Mouse (Mus musculus) hindbrain, embryonic 16.5 days (tissue): ENCODE data around the gene Dnah11. TPM values are rescaled to one million over a fixed set of nuclear protein-coding genes. Genes with fewer than 3 reads are reported as not detected.

ENCODE experiments used
- ATAC-seq: fragments of 200-750 bp; cut with Nextera tagmentation; 2 replicates; pipeline ENCODE4 v1.8.0; 2017; ENCODE audit warnings: moderate TSS enrichment, moderate library complexity
- H3K27ac ChIP-seq: fragments of 300-500 bp; sonication (generic); 2 replicates; pipeline ENCODE4 v1.5.1; 2014; ENCODE audit warnings: low read depth, mild to moderate bottlenecking, control low read depth, low read length, moderate library complexity
- H3K27me3 ChIP-seq: fragments of 300-500 bp; sonication (generic); replicated peaks from 2 replicates; pipeline ENCODE4 v1.6.1; 2014; ENCODE audit warnings: low read length; ENCODE audit not compliant: control insufficient read depth, insufficient read depth
- H3K36me3 ChIP-seq: fragments of 300-500 bp; sonication (generic); 2 replicates; pipeline ENCODE4 v1.6.1; 2014; ENCODE audit warnings: mild to moderate bottlenecking, low read length, moderate library complexity, mixed read lengths; ENCODE audit not compliant: control insufficient read depth, insufficient read depth
- H3K4me1 ChIP-seq: fragments of 300-500 bp; sonication (generic); 2 replicates; pipeline ENCODE4 v1.6.1; 2014; ENCODE audit warnings: low read depth, low read length; ENCODE audit not compliant: control insufficient read depth, insufficient read depth
- H3K4me2 ChIP-seq: fragments of 300-500 bp; sonication (generic); 2 replicates; pipeline ENCODE4 v1.6.1; 2014; ENCODE audit warnings: mild to moderate bottlenecking, low read length, control low read depth, moderate library complexity
- H3K4me3 ChIP-seq: fragments of 300-500 bp; sonication (generic); 2 replicates; pipeline ENCODE4 v1.5.1; 2014; ENCODE audit warnings: mild to moderate bottlenecking, low read length, control low read depth, moderate library complexity
- H3K9ac ChIP-seq: fragments of 300-500 bp; sonication (generic); 2 replicates; pipeline ENCODE4 v1.6.1; 2014; ENCODE audit warnings: low read depth, mild to moderate bottlenecking, control low read depth, low read length, moderate library complexity
- H3K9me3 ChIP-seq: fragments of 300-500 bp; sonication (generic); 2 replicates; pipeline ENCODE4 v1.6.1; 2014; ENCODE audit warnings: mild to moderate bottlenecking, low read length, moderate library complexity; ENCODE audit not compliant: control insufficient read depth
- WGBS: fragments of 180-500 bp; shearing (Covaris S2); extraction: QIAGEN DNeasy Blood & Tissue Kit; methylation state at CpG from one replicate; pipeline ENCODE4 v1.1.7; 2014; 5-methylcytosine and 5-hydroxymethylcytosine counted together
- polyA plus RNA-seq: library from polyadenylated mRNA; unstranded; fragments of >200 nt; fragmentation: Nextera tagmentation; extraction: Ambion mirVana; gene quantifications from 2 replicates; pipeline ENCODE4 v1.2.1, GENCODE M21; 2015

Gene Dnah11
- polyA plus RNA-seq, 1 experiment from 2014 or later, result 0.26 TPM

- no peaks in the 10 kb centered on the region for H3K27me3 ChIP-seq
- 85% methylated on average over 4 of the region's 4 CpGs for WGBS
- ATAC-seq, result no peak
- 0 out of 2 replicates have a peak, but pooled peaks cover 2% of the 10 kb centered on the region for H3K9me3 ChIP-seq
- H3K4me3 ChIP-seq, result no peak overlapping the region
- no peaks in the 10 kb centered on the region for H3K4me1 ChIP-seq
- H3K4me2 ChIP-seq, result no peak overlapping the region
- no peak overlapping the region for H3K9ac ChIP-seq
- H3K27ac ChIP-seq, result no peak overlapping the region
- H3K36me3 ChIP-seq, result no peaks in the 10 kb centered on the region
These were observed 330.9 kb downstream of the Dnah11 start for GRCm38 (mm10) chr12:117867708-117868564.

GRCm38 (mm10) chr12:117862655-117863054 lies 336.2 kb downstream of the Dnah11 start:
- H3K9me3 ChIP-seq, result no peaks in the 10 kb centered on the region
- no peaks in the 10 kb centered on the region for H3K36me3 ChIP-seq
- 91% methylated on average over 5 of the region's 5 CpGs for WGBS

GRCm38 (mm10) chr12:117861249-117861648 lies 337.6 kb downstream of the Dnah11 start:
- H3K4me1 ChIP-seq, result no peaks in the 10 kb centered on the region
- no peak overlapping the region for H3K27ac ChIP-seq
- H3K9ac ChIP-seq, result no peak overlapping the region
- WGBS, result 61% methylated on average over 3 of the region's 3 CpGs
- no peak for ATAC-seq
- H3K27me3 ChIP-seq, result no peaks in the 10 kb centered on the region
- H3K9me3 ChIP-seq, result no peaks in the 10 kb centered on the region
- no peak overlapping the region for H3K4me2 ChIP-seq
- no peak overlapping the region for H3K4me3 ChIP-seq
- no peaks in the 10 kb centered on the region for H3K36me3 ChIP-seq

More at GRCm38 (mm10) chr12:117862655-117863054, 336.2 kb downstream of the Dnah11 start:
- no peak for ATAC-seq
- Histone ChIP-seq H3K27me3 (no peaks in the 10 kb centered on the region), H3K4me3 (no peak overlapping the region), H3K9ac (no peak overlapping the region), H3K4me2 (no peak overlapping the region), H3K4me1 (no peaks in the 10 kb centered on the region), H3K27ac (no peak overlapping the region)

- H3K36me3 ChIP-seq, result no peaks in the 10 kb centered on the region
- H3K9me3 ChIP-seq, result no peaks in the 10 kb centered on the region
- WGBS, result 71% methylated on average over 7 of the region's 7 CpGs
- H3K4me1 ChIP-seq, result no peaks in the 10 kb centered on the region
- H3K4me2 ChIP-seq, result no peak overlapping the region
- H3K4me3 ChIP-seq, result no peak overlapping the region
- no peak overlapping the region for H3K9ac ChIP-seq
- no peak for ATAC-seq
- no peaks in the 10 kb centered on the region for H3K27me3 ChIP-seq
- no peak overlapping the region for H3K27ac ChIP-seq
These were observed 338.0 kb downstream of the Dnah11 start for GRCm38 (mm10) chr12:117860840-117861239.

GRCm38 (mm10) chr12:117857884-117858283 lies 341.0 kb downstream of the Dnah11 start:
- H3K9ac ChIP-seq, result no peak overlapping the region
- H3K27ac ChIP-seq, result no peak overlapping the region
- no peaks in the 10 kb centered on the region for H3K27me3 ChIP-seq
- no peak overlapping the region for H3K4me3 ChIP-seq
- WGBS, result 92% methylated on average over 6 of the region's 6 CpGs
- H3K4me1 ChIP-seq, result no peaks in the 10 kb centered on the region
- H3K9me3 ChIP-seq, result no peaks in the 10 kb centered on the region
- no peak overlapping the region for H3K4me2 ChIP-seq
- no peaks in the 10 kb centered on the region for H3K36me3 ChIP-seq
- ATAC-seq, result no peak

GRCm38 (mm10) chr12:117857023-117857422 lies 341.8 kb downstream of the Dnah11 start:
- no peak overlapping the region for H3K9ac ChIP-seq
- H3K36me3 ChIP-seq, result no peaks in the 10 kb centered on the region
- no peak overlapping the region for H3K27ac ChIP-seq
- no peak overlapping the region for H3K4me2 ChIP-seq
- no peaks in the 10 kb centered on the region for H3K27me3 ChIP-seq
- no peak overlapping the region for H3K4me3 ChIP-seq
- no peaks in the 10 kb centered on the region for H3K4me1 ChIP-seq
- no peak for ATAC-seq
- no peaks in the 10 kb centered on the region for H3K9me3 ChIP-seq
- 68% methylated on average over 9 of the region's 9 CpGs for WGBS

GRCm38 (mm10) chr12:117853316-117853715 lies 345.5 kb downstream of the Dnah11 start:
- H3K4me3 ChIP-seq, result no peak overlapping the region
- no peaks in the 10 kb centered on the region for H3K4me1 ChIP-seq
- H3K9ac ChIP-seq, result no peak overlapping the region
- no peaks in the 10 kb centered on the region for H3K9me3 ChIP-seq
- no peaks in the 10 kb centered on the region for H3K36me3 ChIP-seq
- no peaks in the 10 kb centered on the region for H3K27me3 ChIP-seq
- H3K27ac ChIP-seq, result no peak overlapping the region
- WGBS, result 29% methylated on average over 6 of the region's 6 CpGs
- ATAC-seq, result peak; percentile 52; the same call in 1 of the 2 replicates
- H3K4me2 ChIP-seq, result no peak overlapping the region

- Histone ChIP-seq H3K4me1 (no peaks in the 10 kb centered on the region), H3K4me3 (no peak overlapping the region), H3K9ac (no peak overlapping the region), H3K4me2 (no peak overlapping the region), H3K9me3 (no peaks in the 10 kb centered on the region), H3K36me3 (no peaks in the 10 kb centered on the region), H3K27me3 (no peaks in the 10 kb centered on the region), H3K27ac (no peak overlapping the region)
- WGBS, result 24% methylated on average over 10 of the region's 10 CpGs
- ATAC-seq, result no peak
These were observed 348.4 kb downstream of the Dnah11 start for GRCm38 (mm10) chr12:117850472-117850871.

GRCm38 (mm10) chr12:117848621-117849020 lies 350.2 kb downstream of the Dnah11 start:
- no peak for ATAC-seq
- no peaks in the 10 kb centered on the region for H3K36me3 ChIP-seq
- H3K9ac ChIP-seq, result no peak overlapping the region
- H3K27ac ChIP-seq, result no peak overlapping the region
- H3K4me2 ChIP-seq, result no peak overlapping the region
- 93% methylated on average over 6 of the region's 6 CpGs for WGBS
- H3K9me3 ChIP-seq, result no peaks in the 10 kb centered on the region
- H3K27me3 ChIP-seq, result no peaks in the 10 kb centered on the region
- no peak overlapping the region for H3K4me3 ChIP-seq
- no peaks in the 10 kb centered on the region for H3K4me1 ChIP-seq
